Mouse (Mus musculus) right cerebral cortex, postnatal 14 days (tissue): ENCODE measurements around the gene Dusp3.

ENCODE experiments used
- DNase-seq: peaks from one replicate; pipeline ENCODE4 v3.0.0; 2022

The Dusp3 gene

GRCm38 (mm10) chr11:101973496-101973895 is 13.3 kb downstream of the Dusp3 start:
- no peak for DNase-seq

GRCm38 (mm10) chr11:101972651-101973050 is 14.2 kb downstream of the Dusp3 start:
- DNase-seq = no peak

GRCm38 (mm10) chr11:101972097-101972496 is 14.7 kb downstream of the Dusp3 start:
- DNase-seq = no peak

- no peak for DNase-seq
Measured at GRCm38 (mm10) chr11:101971410-101971809, 15.4 kb downstream of the Dusp3 start.

- DNase-seq = no peak
Measured at GRCm38 (mm10) chr11:101969835-101970234, 17.0 kb downstream of the Dusp3 start.

- peak; percentile 83 for DNase-seq
Measured at GRCm38 (mm10) chr11:101968791-101969190, 18.0 kb downstream of the Dusp3 start.

- no peak for DNase-seq
Measured at GRCm38 (mm10) chr11:101968311-101968710, 18.5 kb downstream of the Dusp3 start.

- no peak for DNase-seq
Measured at GRCm38 (mm10) chr11:101966965-101967614, 19.7 kb downstream of the Dusp3 start, which contains the start of gene Sost. TSS of gene Sost (minus strand) at chr11:101967015.

GRCm38 (mm10) chr11:101965553-101965952 is 21.3 kb downstream of the Dusp3 start:
- no peak for DNase-seq

- DNase-seq = no peak
Measured at GRCm38 (mm10) chr11:101964647-101965046, 22.2 kb downstream of the Dusp3 start.

GRCm38 (mm10) chr11:101963473-101964291 is 23.1 kb downstream of the Dusp3 start:
- DNase-seq = no peak

GRCm38 (mm10) chr11:101963043-101963442 is 23.8 kb downstream of the Dusp3 start:
- no peak for DNase-seq

- peak; percentile 46 for DNase-seq
Measured at GRCm38 (mm10) chr11:101957476-101957875, 29.3 kb downstream of the Dusp3 start.

GRCm38 (mm10) chr11:101953441-101953840 is 33.4 kb downstream of the Dusp3 start:
- no peak for DNase-seq

- DNase-seq = no peak
Measured at GRCm38 (mm10) chr11:101952541-101953341, 34.1 kb downstream of the Dusp3 start.

- DNase-seq = no peak
Measured at GRCm38 (mm10) chr11:101950021-101950420, 36.8 kb downstream of the Dusp3 start.

- no peak for DNase-seq
Measured at GRCm38 (mm10) chr11:101946525-101946924, 40.3 kb downstream of the Dusp3 start.

- no peak for DNase-seq
Measured at GRCm38 (mm10) chr11:101943055-101943454, 43.8 kb downstream of the Dusp3 start.

GRCm38 (mm10) chr11:101937108-101937507 is 49.7 kb downstream of the Dusp3 start:
- no peak for DNase-seq

- no peak for DNase-seq
Measured at GRCm38 (mm10) chr11:101936421-101936820, 50.4 kb downstream of the Dusp3 start.

GRCm38 (mm10) chr11:101935743-101936142 is 51.1 kb downstream of the Dusp3 start:
- no peak for DNase-seq

GRCm38 (mm10) chr11:101931978-101932377 is 54.8 kb downstream of the Dusp3 start:
- DNase-seq = no peak

- no peak for DNase-seq
Measured at GRCm38 (mm10) chr11:101928030-101928762, 58.6 kb downstream of the Dusp3 start.
